Mouse (Mus musculus): ENCODE data around the gene Gm49403.

- TF ChIP-seq CHD2 (IDR thresholded peaks at IDR 0.05; ENCODE audit: low read depth, low read length) (no peak), ZC3H11A (IDR thresholded peaks at IDR 0.05; ENCODE audit: borderline replicate concordance, low read depth, low read length) (no peak), HCFC1 (IDR thresholded peaks at IDR 0.05; ENCODE audit: borderline replicate concordance, insufficient read depth, low read length) (no peak), ZNF384 (IDR thresholded peaks at IDR 0.05; ENCODE audit: low read depth, low read length) (no peak), MAFK (IDR thresholded peaks at IDR 0.05; ENCODE audit: insufficient read depth, low read depth, low read length) (no peak)
These were observed 11.4 kb upstream of the Gm49403 start for GRCm38 (mm10) chr19:8872266-8872840.

All from ES-E14 (cell line).